Mouse (Mus musculus) heart, embryonic 11.5 days (tissue): ENCODE results near the gene Dll4. TPM values are rescaled to one million over a fixed set of nuclear protein-coding genes. Genes with fewer than 3 reads are reported as not detected.

Experiments used
- ATAC-seq: fragments of 200-750 bp; cut with Nextera tagmentation; replicated peaks from 2 replicates; pipeline ENCODE4 v1.8.0; 2017; ENCODE audit warnings: moderate library complexity; ENCODE audit not compliant: insufficient number of reproducible peaks, low FRiP score, low TSS enrichment
- H3K27ac ChIP-seq: fragments of 300-500 bp; sonication (generic); 2 replicates; pipeline ENCODE4 v1.5.1; 2014; ENCODE audit warnings: mild to moderate bottlenecking, low read depth, low read length
- H3K27me3 ChIP-seq: fragments of 300-500 bp; sonication (generic); 2 replicates; pipeline ENCODE4 v1.6.1; 2014; ENCODE audit warnings: mild to moderate bottlenecking, low read length, mixed read lengths; ENCODE audit not compliant: control insufficient read depth, insufficient read depth
- H3K36me3 ChIP-seq: fragments of 300-500 bp; sonication (generic); 2 replicates; pipeline ENCODE4 v1.6.1; 2014; ENCODE audit warnings: mild to moderate bottlenecking, low read length, moderate library complexity, mixed read lengths; ENCODE audit not compliant: control insufficient read depth, insufficient read depth
- H3K4me1 ChIP-seq: fragments of 300-500 bp; sonication (generic); 2 replicates; pipeline ENCODE4 v1.6.1; 2014; ENCODE audit warnings: low read length; ENCODE audit not compliant: control insufficient read depth, insufficient read depth
- H3K4me2 ChIP-seq: fragments of 300-500 bp; sonication (generic); 2 replicates; pipeline ENCODE4 v1.6.1; 2014; ENCODE audit warnings: mild to moderate bottlenecking, moderate library complexity
- H3K4me3 ChIP-seq: fragments of 300-500 bp; sonication (generic); 2 replicates; pipeline ENCODE4 v1.5.1; 2014; ENCODE audit warnings: low read depth, low read length
- H3K9ac ChIP-seq: fragments of 300-500 bp; sonication (generic); 2 replicates; pipeline ENCODE4 v1.6.1; 2014; ENCODE audit warnings: mild to moderate bottlenecking, low read depth, low read length, moderate library complexity
- H3K9me3 ChIP-seq: fragments of 300-500 bp; sonication (generic); replicated peaks from 2 replicates; pipeline ENCODE4 v1.6.1; 2016; ENCODE audit warnings: low read length; ENCODE audit not compliant: control insufficient read depth
- WGBS: fragments of 180-500 bp; shearing (Covaris S2); extraction: QIAGEN DNeasy Blood & Tissue Kit; methylation state at CpG from one replicate; pipeline ENCODE4 v1.1.7; 2014; ENCODE audit not compliant: insufficient replicate concordance; 5-methylcytosine and 5-hydroxymethylcytosine counted together
- polyA plus RNA-seq: library from polyadenylated mRNA; unstranded; fragments of >200 nt; fragmentation: Nextera tagmentation; extraction: Ambion mirVana; gene quantifications from 2 replicates; pipeline ENCODE4 v1.2.1, GENCODE M21; 2014

Gene Dll4
- polyA plus RNA-seq, 1 experiment from 2014 or later, result 3.7 TPM

DNA sequence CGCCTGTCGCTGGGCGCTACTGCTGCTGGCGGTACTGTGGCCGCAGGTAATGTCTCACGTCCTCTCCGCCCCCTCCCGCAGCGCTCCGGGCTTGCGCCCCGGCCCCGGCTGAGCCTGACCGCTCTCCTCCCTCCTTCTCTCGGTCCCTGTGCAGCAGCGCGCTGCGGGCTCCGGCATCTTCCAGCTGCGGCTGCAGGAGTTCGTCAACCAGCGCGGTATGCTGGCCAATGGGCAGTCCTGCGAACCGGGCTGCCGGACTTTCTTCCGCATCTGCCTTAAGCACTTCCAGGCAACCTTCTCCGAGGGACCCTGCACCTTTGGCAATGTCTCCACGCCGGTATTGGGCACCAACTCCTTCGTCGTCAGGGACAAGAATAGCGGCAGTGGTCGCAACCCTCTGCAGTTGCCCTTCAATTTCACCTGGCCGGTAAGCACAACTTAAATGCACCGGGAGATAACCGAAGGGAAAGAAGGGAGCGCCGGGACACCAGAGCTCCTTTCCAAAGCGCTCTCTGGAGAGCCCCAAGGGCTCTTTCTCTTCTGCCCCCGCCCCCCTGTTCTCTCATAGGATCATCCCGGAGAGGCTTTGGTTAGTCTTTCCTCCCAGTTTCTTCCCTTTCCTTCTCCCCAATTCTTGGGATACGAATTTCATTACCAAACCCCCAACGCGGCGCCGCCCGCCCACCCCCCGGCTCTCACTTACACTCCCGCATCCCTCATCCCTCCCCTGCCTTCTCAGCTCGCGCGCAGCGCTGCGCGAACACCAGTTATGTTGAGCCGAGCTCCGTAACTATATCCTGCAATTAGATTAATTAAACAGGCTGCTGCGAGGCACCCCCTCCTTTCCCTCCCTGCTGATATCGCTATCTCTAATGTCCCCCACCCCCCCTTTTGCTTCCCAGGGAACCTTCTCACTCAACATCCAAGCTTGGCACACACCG lies 847 bp downstream of the Dll4 start:
- Histone ChIP-seq H3K27ac (0 out of 2 replicates have a peak overlapping the region, but pooled peaks have one; percentile 15), H3K36me3 (no peaks in the 10 kb centered on the region), H3K27me3 (peaks cover 91% of the 10 kb centered on the region), H3K9ac (peak overlapping the region; percentile 74), H3K9me3 (no peaks in the 10 kb centered on the region), H3K4me2 (peak overlapping the region; percentile 96), H3K4me3 (peak overlapping the region; percentile 64), H3K4me1 (peaks cover 33% of the 10 kb centered on the region)
- ATAC-seq, result no peak
- WGBS, result under 1% methylated on average over 59 of the region's 61 CpGs

- H3K4me3 ChIP-seq, result peak overlapping the region; percentile 64
- WGBS, result 1% methylated on average over 30 of the region's 30 CpGs
- H3K4me1 ChIP-seq, result peaks cover 27% of the 10 kb centered on the region
- peak overlapping the region; percentile 74; the same call in 1 of the 2 replicates for H3K9ac ChIP-seq
- peaks cover 91% of the 10 kb centered on the region for H3K27me3 ChIP-seq
- no peaks in the 10 kb centered on the region for H3K36me3 ChIP-seq
- 0 out of 2 replicates have a peak overlapping the region, but pooled peaks have one; percentile 29 for H3K27ac ChIP-seq
- ATAC-seq, result peak; percentile 43; the same call in 1 of the 2 replicates
- H3K9me3 ChIP-seq, result no peaks in the 10 kb centered on the region
- peak overlapping the region; percentile 96 for H3K4me2 ChIP-seq
Measured at GRCm38 (mm10) chr2:119327102-119327480, 1.5 kb downstream of the Dll4 start.

GRCm38 (mm10) chr2:119327942-119328526 lies 2.5 kb downstream of the Dll4 start:
- Histone ChIP-seq H3K27me3 (peaks cover 85% of the 10 kb centered on the region), H3K9me3 (no peaks in the 10 kb centered on the region), H3K4me2 (peak overlapping the region; percentile 96), H3K4me1 (peaks cover 18% of the 10 kb centered on the region), H3K4me3 (peak overlapping the region; percentile 64), H3K27ac (0 out of 2 replicates have a peak overlapping the region, but pooled peaks have one; percentile 29), H3K9ac (0 out of 2 replicates have a peak overlapping the region, but pooled peaks have one; percentile 12), H3K36me3 (no peaks in the 10 kb centered on the region)
- 20% methylated on average over 11 of the region's 11 CpGs for WGBS
- ATAC-seq, result no peak

- Histone ChIP-seq H3K27ac (no peak overlapping the region), H3K9me3 (no peaks in the 10 kb centered on the region), H3K27me3 (peaks cover 81% of the 10 kb centered on the region), H3K36me3 (no peaks in the 10 kb centered on the region), H3K4me3 (no peak overlapping the region; the same call in 1 of the 2 replicates), H3K9ac (no peak overlapping the region), H3K4me2 (peak overlapping the region; percentile 96), H3K4me1 (peaks cover 18% of the 10 kb centered on the region)
- WGBS, result 42% methylated on average over 5 of the region's 5 CpGs
- ATAC-seq, result no peak
Measured at GRCm38 (mm10) chr2:119328546-119328945, 3.0 kb downstream of the Dll4 start.

DNA sequence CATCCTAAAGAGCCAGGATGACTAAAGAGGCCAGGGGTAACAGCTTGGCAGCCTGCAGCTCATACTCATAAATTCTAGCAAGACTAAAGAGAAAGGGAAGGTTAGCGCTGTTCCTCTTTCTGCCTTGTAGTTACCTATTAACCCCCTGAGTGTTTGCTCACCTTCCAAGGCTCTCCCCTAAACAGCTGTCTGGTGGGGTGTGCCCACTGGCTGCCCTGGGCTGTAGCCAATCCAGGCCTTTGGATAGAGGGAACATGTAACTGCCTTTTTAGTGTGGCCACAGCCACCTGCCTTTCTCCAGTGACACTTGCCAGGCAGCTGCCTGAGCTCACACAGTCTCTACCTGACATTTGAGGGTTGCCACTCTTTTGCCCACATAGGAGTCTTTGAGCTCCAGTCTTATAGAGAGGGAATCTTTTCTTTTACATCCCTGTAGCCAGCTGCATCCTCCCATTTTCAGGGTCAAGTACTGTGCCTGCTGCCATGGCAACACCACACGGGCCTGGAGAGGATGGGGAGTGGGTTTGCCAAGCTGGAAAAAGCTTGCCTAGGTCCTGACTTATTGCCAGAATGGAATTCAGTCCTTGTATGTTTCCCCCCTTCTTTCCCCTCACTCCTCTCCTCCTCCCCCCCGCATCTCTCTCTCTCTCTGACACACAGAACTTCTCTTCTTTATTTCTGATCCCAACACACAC lies 3.7 kb downstream of the Dll4 start:
- Histone ChIP-seq H3K27me3 (peaks cover 74% of the 10 kb centered on the region), H3K4me1 (peaks cover 16% of the 10 kb centered on the region), H3K4me3 (no peak overlapping the region), H3K4me2 (peak overlapping the region; percentile 96; the same call in 1 of the 2 replicates), H3K27ac (no peak overlapping the region), H3K36me3 (no peaks in the 10 kb centered on the region), H3K9me3 (no peaks in the 10 kb centered on the region), H3K9ac (no peak overlapping the region)
- 53% methylated on average over 3 of the region's 3 CpGs for whole genome bisulfite sequencing
- no peak for ATAC-seq

DNA sequence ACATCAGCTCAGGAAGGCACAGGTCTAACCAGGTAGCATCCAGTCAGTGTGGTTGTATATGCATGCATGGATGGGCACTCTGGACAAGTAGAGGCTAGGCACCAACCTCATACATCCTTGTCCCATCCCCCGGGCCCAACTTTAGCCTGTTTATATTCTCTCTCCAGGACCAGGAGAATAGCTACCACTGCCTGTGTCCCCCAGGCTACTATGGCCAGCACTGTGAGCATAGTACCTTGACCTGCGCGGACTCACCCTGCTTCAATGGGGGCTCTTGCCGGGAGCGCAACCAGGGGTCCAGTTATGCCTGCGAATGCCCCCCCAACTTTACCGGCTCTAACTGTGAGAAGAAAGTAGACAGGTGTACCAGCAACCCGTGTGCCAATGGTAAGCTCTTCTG lies 5.2 kb downstream of the Dll4 start:
- ATAC-seq, result no peak
- no peaks in the 10 kb centered on the region for H3K9me3 ChIP-seq
- no peaks in the 10 kb centered on the region for H3K36me3 ChIP-seq
- peaks cover 6% of the 10 kb centered on the region; the same call in 1 of the 2 replicates for H3K4me1 ChIP-seq
- no peak overlapping the region for H3K9ac ChIP-seq
- 83% methylated on average over 8 of the region's 8 CpGs for WGBS
- H3K27me3 ChIP-seq, result peaks cover 62% of the 10 kb centered on the region
- no peak overlapping the region for H3K4me2 ChIP-seq
- no peak overlapping the region for H3K27ac ChIP-seq
- H3K4me3 ChIP-seq, result no peak overlapping the region

GRCm38 (mm10) chr2:119332177-119332661 lies 6.6 kb downstream of the Dll4 start:
- no peak overlapping the region for H3K4me3 ChIP-seq
- ATAC-seq, result no peak
- no peak overlapping the region for H3K9ac ChIP-seq
- no peak overlapping the region for H3K27ac ChIP-seq
- no peaks in the 10 kb centered on the region for H3K36me3 ChIP-seq
- WGBS, result 64% methylated on average over 24 of the region's 24 CpGs
- H3K9me3 ChIP-seq, result no peaks in the 10 kb centered on the region
- H3K27me3 ChIP-seq, result peaks cover 50% of the 10 kb centered on the region
- H3K4me1 ChIP-seq, result peaks cover 4% of the 10 kb centered on the region
- no peak overlapping the region for H3K4me2 ChIP-seq

- peak overlapping the region; percentile 3; the same call in 1 of the 2 replicates for H3K4me2 ChIP-seq
- H3K4me3 ChIP-seq, result no peak overlapping the region
- no peaks in the 10 kb centered on the region for H3K9me3 ChIP-seq
- no peak for ATAC-seq
- no peak overlapping the region for H3K27ac ChIP-seq
- peaks cover 32% of the 10 kb centered on the region for H3K27me3 ChIP-seq
- H3K9ac ChIP-seq, result no peak overlapping the region
- no peaks in the 10 kb centered on the region for H3K36me3 ChIP-seq
- 54% methylated on average over 1 of the region's 1 CpGs for WGBS
- H3K4me1 ChIP-seq, result peaks cover 6% of the 10 kb centered on the region
Measured at GRCm38 (mm10) chr2:119334135-119334534, 8.6 kb downstream of the Dll4 start.
